Mouse (Mus musculus) intestine, embryonic 14.5 days (tissue): ENCODE data around the gene Rhoa. TPM values are rescaled to one million over a fixed set of nuclear protein-coding genes. Genes with fewer than 3 reads are reported as not detected.
"Not testable (repeated sequence)": the region's sequence is repeated elsewhere in the genome, so short reads cannot be mapped to it uniquely, and the experiment has no call there.

Experiments used
- ATAC-seq: fragments of 200-750 bp; cut with Nextera tagmentation; replicated peaks from 2 replicates; pipeline ENCODE4 v1.8.0; 2017; ENCODE audit warnings: low read depth, moderate number of reproducible peaks, moderate TSS enrichment, moderate library complexity; ENCODE audit not compliant: low FRiP score, low TSS enrichment
- DNase-seq: peaks from one replicate; pipeline ENCODE4 v3.0.0-alpha.2; 2018; ENCODE audit warnings: low spot score
- H3K27ac ChIP-seq: fragments of 300-500 bp; sonication (generic); 2 replicates; pipeline ENCODE4 v1.5.1; 2014; ENCODE audit warnings: low read depth, mild to moderate bottlenecking, control low read depth
- H3K27me3 ChIP-seq: fragments of 300-500 bp; sonication (generic); replicated peaks from 2 replicates; pipeline ENCODE4 v1.6.1; 2014; ENCODE audit warnings: low read length, control low read depth; ENCODE audit not compliant: control insufficient read depth, insufficient read depth
- H3K36me3 ChIP-seq: fragments of 300-500 bp; sonication (generic); 2 replicates; pipeline ENCODE4 v1.6.1; 2014; ENCODE audit warnings: low read length, control low read depth; ENCODE audit not compliant: control insufficient read depth, insufficient read depth
- H3K4me1 ChIP-seq: fragments of 300-500 bp; sonication (generic); replicated peaks from 2 replicates; pipeline ENCODE4 v1.6.1; 2014; ENCODE audit warnings: low read length, control low read depth, mixed read lengths; ENCODE audit not compliant: control insufficient read depth, insufficient read depth
- H3K4me2 ChIP-seq: fragments of 300-500 bp; sonication (generic); 2 replicates; pipeline ENCODE4 v1.6.1; 2014; ENCODE audit warnings: low read length
- H3K4me3 ChIP-seq: fragments of 300-500 bp; sonication (generic); 2 replicates; pipeline ENCODE4 v1.5.1; 2014; ENCODE audit warnings: low read depth, low read length, control low read depth, mixed read lengths
- H3K9ac ChIP-seq: fragments of 300-500 bp; sonication (generic); 2 replicates; pipeline ENCODE4 v1.6.1; 2014; ENCODE audit warnings: mild to moderate bottlenecking, low read length
- H3K9me3 ChIP-seq: fragments of 300-500 bp; sonication (generic); 2 replicates; pipeline ENCODE4 v1.6.1; 2016; ENCODE audit warnings: low read length, control low read depth; ENCODE audit not compliant: control insufficient read depth
- WGBS: fragments of 180-500 bp; shearing (Covaris S2); extraction: QIAGEN DNeasy Blood & Tissue Kit; methylation state at CpG from one replicate; pipeline ENCODE4 v1.1.7; 2014; 5-methylcytosine and 5-hydroxymethylcytosine counted together
- polyA plus RNA-seq: library from polyadenylated mRNA; unstranded; fragments of >200 nt; fragmentation: Nextera tagmentation; extraction: Ambion mirVana; gene quantifications from 2 replicates; pipeline ENCODE4 v1.2.1, GENCODE M21; 2014

The Rhoa gene
- polyA plus RNA-seq, 1 experiment from 2014 or later: 281 TPM

- no peaks in the 10 kb centered on the region for H3K36me3 ChIP-seq
- no peaks in the 10 kb centered on the region for H3K9me3 ChIP-seq
- H3K9ac ChIP-seq: no peak overlapping the region
- H3K4me2 ChIP-seq: no peak overlapping the region
- H3K27me3 ChIP-seq: no peaks in the 10 kb centered on the region
- ATAC-seq (no peak), DNase-seq (no peak)
- no peak overlapping the region for H3K4me3 ChIP-seq
- no peaks in the 10 kb centered on the region for H3K4me1 ChIP-seq
- no peak overlapping the region for H3K27ac ChIP-seq
- WGBS: 69% methylated on average over 10 of the region's 10 CpGs
Measured at GRCm38 (mm10) chr9:108278697-108279450, 27.1 kb upstream of the Rhoa start.

DNA sequence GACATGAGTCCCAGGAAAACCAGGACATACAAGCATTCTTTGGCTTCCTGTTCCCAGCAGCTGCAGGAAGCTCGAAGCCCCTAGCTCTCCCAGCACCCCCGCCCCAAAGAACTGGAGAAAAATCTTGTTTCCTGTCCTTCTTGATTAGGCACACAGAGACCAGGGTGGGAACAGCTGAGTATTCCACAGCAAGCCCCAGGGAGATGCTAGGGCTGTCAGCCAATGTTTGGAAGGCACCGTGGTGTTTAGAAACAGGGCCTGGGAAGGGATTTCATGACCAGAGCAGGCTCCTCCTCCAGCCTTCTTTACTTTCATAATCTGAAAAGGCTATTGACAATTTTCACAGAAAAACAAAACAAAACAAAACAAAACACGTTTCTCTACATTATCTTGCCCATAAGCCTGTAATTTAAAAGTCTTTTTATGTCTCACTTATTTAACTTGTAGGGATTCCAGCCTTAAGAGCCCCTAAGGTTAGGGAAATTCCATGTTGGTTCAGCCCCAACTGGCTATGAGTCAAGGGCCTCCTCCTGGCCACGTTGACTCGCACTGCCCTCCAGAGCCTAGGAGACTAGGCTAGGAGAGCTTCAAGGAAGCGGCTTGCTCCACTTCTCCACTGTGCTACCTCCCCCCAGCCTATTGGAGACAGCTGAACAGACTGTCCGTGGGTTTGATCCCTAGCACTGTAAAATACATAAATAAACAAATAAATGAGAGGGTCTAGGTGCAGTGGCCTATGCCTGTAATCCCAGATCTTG is 25.7 kb upstream of the Rhoa start:
- ATAC-seq: no peak
- no peaks in the 10 kb centered on the region for H3K27me3 ChIP-seq
- H3K27ac ChIP-seq: peak overlapping the region; percentile 67
- H3K9me3 ChIP-seq: no peaks in the 10 kb centered on the region
- DNase-seq: no peak
- H3K9ac ChIP-seq: no peak overlapping the region
- no peak overlapping the region for H3K4me2 ChIP-seq
- H3K36me3 ChIP-seq: no peaks in the 10 kb centered on the region
- H3K4me3 ChIP-seq: no peak overlapping the region
- no peaks in the 10 kb centered on the region for H3K4me1 ChIP-seq
- 38% methylated on average over 8 of the region's 8 CpGs for WGBS

GRCm38 (mm10) chr9:108284410-108284809 is 21.5 kb upstream of the Rhoa start:
- WGBS: 11% methylated on average over 6 of the region's 6 CpGs

DNA sequence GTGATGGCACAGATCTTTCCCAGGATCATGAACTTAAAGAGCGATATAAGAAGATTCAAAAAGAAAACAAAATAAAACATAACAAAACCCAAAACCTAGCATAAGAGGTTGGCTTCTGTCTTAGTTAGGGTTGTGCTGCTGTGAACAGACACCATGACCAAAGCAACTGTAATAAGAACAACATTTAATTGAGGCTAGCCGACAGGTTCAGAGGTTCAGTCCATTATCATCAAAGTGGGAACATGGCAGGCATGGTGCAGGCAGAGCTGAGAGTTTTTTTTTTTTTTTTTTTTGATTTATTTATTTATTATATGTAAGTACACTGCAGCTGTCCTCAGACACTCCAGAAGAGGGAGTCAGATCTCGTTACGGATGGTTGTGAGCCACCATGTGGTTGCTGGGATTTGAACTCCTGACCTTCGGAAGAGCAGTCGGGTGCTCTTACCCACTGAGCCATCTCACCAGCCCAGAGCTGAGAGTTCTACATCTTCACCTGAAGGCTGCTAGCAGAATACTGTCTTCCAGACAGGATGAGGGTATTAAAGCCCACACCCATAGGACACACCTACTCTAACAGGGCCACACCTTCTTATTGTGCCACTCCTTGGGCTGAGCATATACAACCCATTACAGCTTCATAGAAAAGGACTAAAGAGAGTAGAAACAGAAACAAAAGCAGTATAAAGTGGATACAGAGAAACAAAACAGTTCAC is 18.2 kb upstream of the Rhoa start:
- WGBS: 82% methylated on average over 4 of the region's 6 CpGs

More at GRCm38 (mm10) chr9:108284410-108284809, 21.5 kb upstream of the Rhoa start:
- ATAC-seq: peak; percentile 62
- peak; percentile 87 for DNase-seq
- Histone ChIP-seq H3K4me1 (no peaks in the 10 kb centered on the region), H3K36me3 (no peaks in the 10 kb centered on the region), H3K9ac (no peak overlapping the region), H3K9me3 (no peaks in the 10 kb centered on the region), H3K27me3 (no peaks in the 10 kb centered on the region), H3K4me3 (no peak overlapping the region), H3K4me2 (no peak overlapping the region), H3K27ac (no peak overlapping the region)

GRCm38 (mm10) chr9:108289347-108289746 is 16.6 kb upstream of the Rhoa start:
- H3K27ac ChIP-seq: peak overlapping the region; percentile 80; the same call in 1 of the 2 replicates
- peaks cover 4% of the 10 kb centered on the region for H3K4me1 ChIP-seq
- WGBS: 59% methylated on average over 2 of the region's 2 CpGs
- no peaks in the 10 kb centered on the region for H3K27me3 ChIP-seq
- DNase-seq (no peak), ATAC-seq (no peak)
- H3K4me2 ChIP-seq: peak overlapping the region; percentile 61
- H3K4me3 ChIP-seq: no peak overlapping the region
- no peaks in the 10 kb centered on the region for H3K9me3 ChIP-seq
- peaks cover under 1% of the 10 kb centered on the region; the same call in 1 of the 2 replicates for H3K36me3 ChIP-seq
- H3K9ac ChIP-seq: no peak overlapping the region

More for the DNA sequence above, 18.2 kb upstream of the Rhoa start:
- ATAC-seq, H3K27ac ChIP-seq, H3K9ac ChIP-seq, H3K27me3 ChIP-seq, H3K4me1 ChIP-seq, H3K4me3 ChIP-seq, H3K9me3 ChIP-seq, DNase-seq, H3K4me2 ChIP-seq, H3K36me3 ChIP-seq: not testable (repeated sequence)

DNA sequence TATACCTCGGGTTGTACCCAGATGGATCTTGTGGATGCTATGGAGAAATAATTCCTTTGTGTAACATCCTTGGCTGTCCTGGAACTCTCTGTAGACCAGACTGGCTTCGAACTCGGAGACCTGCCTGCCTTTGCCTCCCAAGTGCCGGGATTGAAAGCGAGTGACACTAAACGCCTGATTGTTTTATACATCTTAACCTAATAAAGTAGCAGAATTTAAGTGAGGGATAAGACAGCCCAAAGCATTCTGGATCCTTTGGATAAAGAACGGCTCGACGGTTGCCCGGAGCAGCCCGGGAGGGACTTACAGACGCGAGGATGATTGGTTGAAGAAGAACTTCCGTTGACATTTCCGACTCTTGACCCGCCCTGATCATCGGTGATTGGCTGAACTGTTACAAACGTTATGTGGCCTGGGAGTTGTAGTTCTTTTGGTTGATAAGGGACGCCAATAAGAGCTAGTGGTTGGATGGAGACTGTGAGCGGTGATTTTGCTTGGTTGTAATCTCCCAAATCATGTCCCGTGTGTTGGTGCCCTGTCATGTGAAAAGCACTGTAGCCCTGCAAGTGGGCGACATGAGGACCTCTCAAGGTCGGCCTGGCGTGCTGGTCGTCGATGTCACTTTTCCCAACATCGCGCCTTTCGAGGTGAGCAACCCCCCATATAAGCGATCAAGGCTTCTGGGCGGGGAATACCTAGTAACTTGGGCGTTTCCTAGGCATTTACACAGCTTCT is 15.7 kb upstream of the Rhoa start, which contains the start of gene Nicn1:
Nicn1 (plus strand) TSS at position 414 of the 735 bp plus-strand sequence.
- Histone ChIP-seq H3K4me3 (peak within 1 kb of the TSS; percentile 70), H3K27me3 (no peaks in the 10 kb centered on the region), H3K9ac (peak within 1 kb of the TSS; percentile 63), H3K4me1 (peaks cover 4% of the 10 kb centered on the region), H3K4me2 (peak within 1 kb of the TSS; percentile 61), H3K27ac (peak within 1 kb of the TSS; percentile 80), H3K36me3 (peaks cover 7% of the 10 kb centered on the region), H3K9me3 (no peaks in the 10 kb centered on the region)
- under 1% methylated on average over 32 of the region's 32 CpGs for WGBS
- peak; percentile 83 for DNase-seq
- peak; percentile 95 for ATAC-seq

GRCm38 (mm10) chr9:108290773-108291172 is 15.2 kb upstream of the Rhoa start:
- Histone ChIP-seq H3K9me3 (no peaks in the 10 kb centered on the region), H3K4me3 (peak overlapping the region; percentile 70), H3K4me2 (peak overlapping the region; percentile 61), H3K27me3 (no peaks in the 10 kb centered on the region), H3K4me1 (peaks cover 4% of the 10 kb centered on the region), H3K9ac (peak overlapping the region; percentile 50), H3K36me3 (peaks cover 11% of the 10 kb centered on the region), H3K27ac (0 out of 2 replicates have a peak overlapping the region, but pooled peaks have one; percentile 27)
- no peak for DNase-seq
- WGBS: 45% methylated on average over 6 of the region's 6 CpGs
- ATAC-seq: no peak
